Mouse (Mus musculus): ENCODE results near the gene Adam15. TPM values are rescaled to one million over a fixed set of nuclear protein-coding genes. Genes with fewer than 3 reads are reported as not detected.

Gene Adam15
- polyA plus RNA-seq, 1 experiment from 2014 or later = 33.9 TPM

GRCm38 (mm10) chr3:89347916-89348315 is 1.9 kb downstream of the Adam15 start:
- H3K9me3 ChIP-seq (ENCODE audit: control insufficient read depth) = no peaks in the 10 kb centered on the region
- peaks cover 7% of the 10 kb centered on the region; the same call in 1 of the 2 replicates for H3K4me1 ChIP-seq (replicated peaks; ENCODE audit: control insufficient read depth, insufficient read depth, low read length)
- H3K4me2 ChIP-seq (replicated peaks; ENCODE audit: low read depth) = peak overlapping the region; percentile 100; the same call in 1 of the 2 replicates
- H3K9ac ChIP-seq (ENCODE audit: low read depth, low read length) = no peak overlapping the region
- WGBS = 58% methylated on average over 1 of the region's 1 CpGs
- no peaks in the 10 kb centered on the region for H3K27me3 ChIP-seq (replicated peaks; ENCODE audit: control insufficient read depth, insufficient read depth, low read length)
- no peak for TF ChIP-seq CTCF (IDR thresholded peaks at IDR 0.05; ENCODE audit: low read depth)
- peaks cover 32% of the 10 kb centered on the region for H3K36me3 ChIP-seq (ENCODE audit: control insufficient read depth, insufficient read depth)
- peak overlapping the region; percentile 21; the same call in 1 of the 2 replicates for H3K27ac ChIP-seq (ENCODE audit: low read depth, low read length)
- no peak overlapping the region for H3K4me3 ChIP-seq (ENCODE audit: low read depth, low read length)
- ATAC-seq = no peak

GRCm38 (mm10) chr3:89346815-89347540 is 2.8 kb downstream of the Adam15 start:
- no peaks in the 10 kb centered on the region for H3K27me3 ChIP-seq (replicated peaks; ENCODE audit: control insufficient read depth, insufficient read depth, low read length)
- no peak overlapping the region for H3K4me2 ChIP-seq (replicated peaks; ENCODE audit: low read depth)
- peaks cover 7% of the 10 kb centered on the region; the same call in 1 of the 2 replicates for H3K4me1 ChIP-seq (replicated peaks; ENCODE audit: control insufficient read depth, insufficient read depth, low read length)
- peaks cover 41% of the 10 kb centered on the region for H3K36me3 ChIP-seq (ENCODE audit: control insufficient read depth, insufficient read depth)
- H3K4me3 ChIP-seq (ENCODE audit: low read depth, low read length) = no peak overlapping the region
- ATAC-seq = no peak
- WGBS = 88% methylated on average over 10 of the region's 10 CpGs
- no peak overlapping the region for H3K9ac ChIP-seq (ENCODE audit: low read depth, low read length)
- no peaks in the 10 kb centered on the region for H3K9me3 ChIP-seq (ENCODE audit: control insufficient read depth)
- TF ChIP-seq CTCF (IDR thresholded peaks at IDR 0.05; ENCODE audit: low read depth) = no peak
- H3K27ac ChIP-seq (ENCODE audit: low read depth, low read length) = no peak overlapping the region

- Histone ChIP-seq H3K36me3 (ENCODE audit: control insufficient read depth, insufficient read depth) (peaks cover 41% of the 10 kb centered on the region), H3K4me2 (replicated peaks; ENCODE audit: low read depth) (no peak overlapping the region), H3K27me3 (replicated peaks; ENCODE audit: control insufficient read depth, insufficient read depth, low read length) (no peaks in the 10 kb centered on the region), H3K27ac (ENCODE audit: low read depth, low read length) (no peak overlapping the region), H3K4me3 (ENCODE audit: low read depth, low read length) (no peak overlapping the region), H3K9me3 (ENCODE audit: control insufficient read depth) (no peaks in the 10 kb centered on the region), H3K9ac (ENCODE audit: low read depth, low read length) (no peak overlapping the region), H3K4me1 (replicated peaks; ENCODE audit: control insufficient read depth, insufficient read depth, low read length) (peaks cover 8% of the 10 kb centered on the region)
- ATAC-seq = no peak
- no peak for TF ChIP-seq CTCF (IDR thresholded peaks at IDR 0.05; ENCODE audit: low read depth)
- 84% methylated on average over 7 of the region's 7 CpGs for WGBS
These were observed 6.5 kb downstream of the Adam15 start for GRCm38 (mm10) chr3:89343279-89343678.

GRCm38 (mm10) chr3:89341794-89342193 is 8.0 kb downstream of the Adam15 start:
- Histone ChIP-seq H3K27me3 (replicated peaks; ENCODE audit: control insufficient read depth, insufficient read depth, low read length) (no peaks in the 10 kb centered on the region), H3K9me3 (ENCODE audit: control insufficient read depth) (no peaks in the 10 kb centered on the region), H3K4me1 (replicated peaks; ENCODE audit: control insufficient read depth, insufficient read depth, low read length) (peaks cover 12% of the 10 kb centered on the region), H3K9ac (ENCODE audit: low read depth, low read length) (no peak overlapping the region), H3K36me3 (ENCODE audit: control insufficient read depth, insufficient read depth) (peaks cover 41% of the 10 kb centered on the region), H3K4me2 (replicated peaks; ENCODE audit: low read depth) (no peak overlapping the region), H3K27ac (ENCODE audit: low read depth, low read length) (no peak overlapping the region), H3K4me3 (ENCODE audit: low read depth, low read length) (no peak overlapping the region)
- ATAC-seq = no peak
- 85% methylated on average over 4 of the region's 4 CpGs for WGBS
- TF ChIP-seq CTCF (IDR thresholded peaks at IDR 0.05; ENCODE audit: low read depth) = no peak

- Histone ChIP-seq H3K4me2 (replicated peaks; ENCODE audit: low read depth) (peak overlapping the region; percentile 58), H3K9me3 (ENCODE audit: control insufficient read depth) (no peaks in the 10 kb centered on the region), H3K4me3 (ENCODE audit: low read depth, low read length) (no peak overlapping the region), H3K4me1 (replicated peaks; ENCODE audit: control insufficient read depth, insufficient read depth, low read length) (peaks cover 14% of the 10 kb centered on the region), H3K27ac (ENCODE audit: low read depth, low read length) (no peak overlapping the region), H3K27me3 (replicated peaks; ENCODE audit: control insufficient read depth, insufficient read depth, low read length) (no peaks in the 10 kb centered on the region), H3K9ac (ENCODE audit: low read depth, low read length) (no peak overlapping the region), H3K36me3 (ENCODE audit: control insufficient read depth, insufficient read depth) (peaks cover 35% of the 10 kb centered on the region)
- TF ChIP-seq CTCF (IDR thresholded peaks at IDR 0.05; ENCODE audit: low read depth) = peak; percentile 99
- whole genome bisulfite sequencing = 7% methylated on average over 11 of the region's 11 CpGs
- peak; percentile 46; the same call in 1 of the 2 replicates for ATAC-seq
These were observed 9.3 kb downstream of the Adam15 start for GRCm38 (mm10) chr3:89340465-89340864.

GRCm38 (mm10) chr3:89339416-89339815 is 10.4 kb downstream of the Adam15 start:
- ATAC-seq = peak; percentile 28
- H3K4me1 ChIP-seq (replicated peaks; ENCODE audit: control insufficient read depth, insufficient read depth, low read length) = peaks cover 14% of the 10 kb centered on the region
- no peak overlapping the region for H3K9ac ChIP-seq (ENCODE audit: low read depth, low read length)
- no peaks in the 10 kb centered on the region for H3K9me3 ChIP-seq (ENCODE audit: control insufficient read depth)
- H3K27me3 ChIP-seq (replicated peaks; ENCODE audit: control insufficient read depth, insufficient read depth, low read length) = no peaks in the 10 kb centered on the region
- peak; percentile 98 for TF ChIP-seq CTCF (IDR thresholded peaks at IDR 0.05; ENCODE audit: low read depth)
- H3K27ac ChIP-seq (ENCODE audit: low read depth, low read length) = no peak overlapping the region
- H3K4me3 ChIP-seq (ENCODE audit: low read depth, low read length) = no peak overlapping the region
- 0 out of 2 replicates have a peak overlapping the region, but pooled peaks have one; percentile 14 for H3K4me2 ChIP-seq (replicated peaks; ENCODE audit: low read depth)
- H3K36me3 ChIP-seq (ENCODE audit: control insufficient read depth, insufficient read depth) = peaks cover 34% of the 10 kb centered on the region
- WGBS = 17% methylated on average over 8 of the region's 8 CpGs
